Mouse (Mus musculus) midbrain, embryonic 16.5 days (tissue): ENCODE results near the gene Pla2g4b. TPM values are rescaled to one million over a fixed set of nuclear protein-coding genes. Genes with fewer than 3 reads are reported as not detected.

Source experiments
- ATAC-seq: fragments of 200-750 bp; cut with Nextera tagmentation; 2 replicates; pipeline ENCODE4 v1.8.0; 2017; ENCODE audit warnings: moderate TSS enrichment
- H3K27ac ChIP-seq: fragments of 300-500 bp; sonication (generic); 2 replicates; pipeline ENCODE4 v1.5.1; 2014; ENCODE audit warnings: mild to moderate bottlenecking, low read length, mixed read lengths
- H3K27me3 ChIP-seq: fragments of 300-500 bp; sonication (generic); 2 replicates; pipeline ENCODE4 v1.6.1; 2014; ENCODE audit warnings: low read depth, low read length, mixed read lengths; ENCODE audit not compliant: control insufficient read depth, insufficient read depth
- H3K36me3 ChIP-seq: fragments of 300-500 bp; sonication (generic); 2 replicates; pipeline ENCODE4 v1.6.1; 2014; ENCODE audit warnings: mild to moderate bottlenecking, low read length, moderate library complexity, mixed read lengths; ENCODE audit not compliant: control insufficient read depth, insufficient read depth
- H3K4me1 ChIP-seq: fragments of 300-500 bp; sonication (generic); 2 replicates; pipeline ENCODE4 v1.6.1; 2014; ENCODE audit warnings: mild to moderate bottlenecking, low read length, mixed read lengths; ENCODE audit not compliant: control insufficient read depth, insufficient read depth
- H3K4me2 ChIP-seq: fragments of 300-500 bp; sonication (generic); 2 replicates; pipeline ENCODE4 v1.6.1; 2014; ENCODE audit warnings: mild to moderate bottlenecking, low read length, mixed read lengths
- H3K4me3 ChIP-seq: fragments of 300-500 bp; sonication (generic); 2 replicates; pipeline ENCODE4 v1.5.1; 2014; ENCODE audit warnings: low read depth, mild to moderate bottlenecking, low read length, moderate library complexity, mixed read lengths
- H3K9ac ChIP-seq: fragments of 300-500 bp; sonication (generic); 2 replicates; pipeline ENCODE4 v1.6.1; 2014; ENCODE audit warnings: low read depth, low read length, mixed read lengths
- H3K9me3 ChIP-seq: fragments of 300-500 bp; sonication (generic); replicated peaks from 2 replicates; pipeline ENCODE4 v1.6.1; 2014; ENCODE audit warnings: mild to moderate bottlenecking, low read length, mixed read lengths; ENCODE audit not compliant: control insufficient read depth, poor library complexity, severe bottlenecking
- WGBS: fragments of 180-500 bp; shearing (Covaris S2); extraction: QIAGEN DNeasy Blood & Tissue Kit; methylation state at CpG from one replicate; pipeline ENCODE4 v1.1.7; 2014; 5-methylcytosine and 5-hydroxymethylcytosine counted together
- polyA plus RNA-seq: library from polyadenylated mRNA; unstranded; fragments of >200 nt; fragmentation: Nextera tagmentation; extraction: Ambion mirVana; gene quantifications from 2 replicates; pipeline ENCODE4 v1.2.1, GENCODE M21; 2015

Pla2g4b gene
- polyA plus RNA-seq, 1 experiment from 2014 or later, result 3.9 TPM

- no peak overlapping the region for H3K4me2 ChIP-seq
- H3K4me3 ChIP-seq, result no peak overlapping the region
- H3K27me3 ChIP-seq, result no peaks in the 10 kb centered on the region
- no peak for ATAC-seq
- H3K27ac ChIP-seq, result peak overlapping the region; percentile 60
- 65% methylated on average over 9 of the region's 9 CpGs for WGBS
- no peak overlapping the region for H3K9ac ChIP-seq
- H3K4me1 ChIP-seq, result no peaks in the 10 kb centered on the region
- no peaks in the 10 kb centered on the region for H3K9me3 ChIP-seq
- no peaks in the 10 kb centered on the region for H3K36me3 ChIP-seq
These were observed 37.6 kb upstream of the Pla2g4b start for GRCm38 (mm10) chr2:119995391-119996281.

GRCm38 (mm10) chr2:119997354-119997753, 35.9 kb upstream of the Pla2g4b start:
- WGBS, result 81% methylated on average over 4 of the region's 4 CpGs
- ATAC-seq, result no peak
- H3K27ac ChIP-seq, result no peak overlapping the region
- H3K9ac ChIP-seq, result no peak overlapping the region
- H3K27me3 ChIP-seq, result no peaks in the 10 kb centered on the region
- H3K9me3 ChIP-seq, result no peaks in the 10 kb centered on the region
- no peak overlapping the region for H3K4me2 ChIP-seq
- no peaks in the 10 kb centered on the region for H3K36me3 ChIP-seq
- H3K4me3 ChIP-seq, result no peak overlapping the region
- H3K4me1 ChIP-seq, result no peaks in the 10 kb centered on the region

- Histone ChIP-seq H3K36me3 (0 out of 2 replicates have a peak, but pooled peaks cover 3% of the 10 kb centered on the region), H3K9me3 (no peaks in the 10 kb centered on the region), H3K27me3 (no peaks in the 10 kb centered on the region), H3K4me2 (no peak overlapping the region), H3K4me3 (no peak overlapping the region), H3K27ac (no peak overlapping the region), H3K9ac (no peak overlapping the region), H3K4me1 (no peaks in the 10 kb centered on the region)
- no peak for ATAC-seq
- WGBS, result 96% methylated on average over 2 of the region's 2 CpGs
These were observed 33.5 kb upstream of the Pla2g4b start for GRCm38 (mm10) chr2:119999731-120000130.

- Histone ChIP-seq H3K4me3 (no peak overlapping the region), H3K27me3 (no peaks in the 10 kb centered on the region), H3K4me2 (no peak overlapping the region), H3K9me3 (no peaks in the 10 kb centered on the region), H3K36me3 (0 out of 2 replicates have a peak, but pooled peaks cover 3% of the 10 kb centered on the region), H3K4me1 (no peaks in the 10 kb centered on the region), H3K27ac (no peak overlapping the region), H3K9ac (no peak overlapping the region)
- no peak for ATAC-seq
- WGBS, result 85% methylated on average over 3 of the region's 3 CpGs
These were observed 32.2 kb upstream of the Pla2g4b start for GRCm38 (mm10) chr2:120000882-120001584.

- H3K9ac ChIP-seq, result no peak overlapping the region
- H3K27me3 ChIP-seq, result no peaks in the 10 kb centered on the region
- H3K27ac ChIP-seq, result no peak overlapping the region
- ATAC-seq, result no peak
- no peak overlapping the region for H3K4me2 ChIP-seq
- no peaks in the 10 kb centered on the region for H3K9me3 ChIP-seq
- 0 out of 2 replicates have a peak, but pooled peaks cover 3% of the 10 kb centered on the region for H3K36me3 ChIP-seq
- no peak overlapping the region for H3K4me3 ChIP-seq
- no peaks in the 10 kb centered on the region for H3K4me1 ChIP-seq
- 79% methylated on average over 4 of the region's 4 CpGs for WGBS
These were observed 31.3 kb upstream of the Pla2g4b start for GRCm38 (mm10) chr2:120001956-120002355.

- Histone ChIP-seq H3K4me3 (no peak overlapping the region), H3K9ac (no peak overlapping the region), H3K4me1 (no peaks in the 10 kb centered on the region), H3K36me3 (0 out of 2 replicates have a peak, but pooled peaks cover 3% of the 10 kb centered on the region), H3K4me2 (no peak overlapping the region), H3K9me3 (no peaks in the 10 kb centered on the region), H3K27me3 (no peaks in the 10 kb centered on the region), H3K27ac (no peak overlapping the region)
- 81% methylated on average over 2 of the region's 2 CpGs for WGBS
- ATAC-seq, result no peak
These were observed 29.2 kb upstream of the Pla2g4b start for GRCm38 (mm10) chr2:120003970-120004369.

- no peaks in the 10 kb centered on the region for H3K27me3 ChIP-seq
- 93% methylated on average over 7 of the region's 7 CpGs for WGBS
- peaks cover 3% of the 10 kb centered on the region; the same call in 1 of the 2 replicates for H3K36me3 ChIP-seq
- no peak overlapping the region for H3K9ac ChIP-seq
- no peak overlapping the region for H3K4me3 ChIP-seq
- H3K4me2 ChIP-seq, result no peak overlapping the region
- H3K27ac ChIP-seq, result no peak overlapping the region
- no peak for ATAC-seq
- no peaks in the 10 kb centered on the region for H3K4me1 ChIP-seq
- H3K9me3 ChIP-seq, result no peaks in the 10 kb centered on the region
These were observed 26.5 kb upstream of the Pla2g4b start for GRCm38 (mm10) chr2:120006696-120007095.

- H3K9me3 ChIP-seq, result no peaks in the 10 kb centered on the region
- 85% methylated on average over 4 of the region's 4 CpGs for WGBS
- H3K4me1 ChIP-seq, result no peaks in the 10 kb centered on the region
- H3K36me3 ChIP-seq, result peaks cover 6% of the 10 kb centered on the region; the same call in 1 of the 2 replicates
- H3K9ac ChIP-seq, result no peak overlapping the region
- H3K27me3 ChIP-seq, result no peaks in the 10 kb centered on the region
- ATAC-seq, result no peak
- no peak overlapping the region for H3K27ac ChIP-seq
- no peak overlapping the region for H3K4me3 ChIP-seq
- H3K4me2 ChIP-seq, result no peak overlapping the region
These were observed 25.5 kb upstream of the Pla2g4b start for GRCm38 (mm10) chr2:120007680-120008210.
